Mouse (Mus musculus): ENCODE results near the gene Slc25a26.

Gene Slc25a26

DNA sequence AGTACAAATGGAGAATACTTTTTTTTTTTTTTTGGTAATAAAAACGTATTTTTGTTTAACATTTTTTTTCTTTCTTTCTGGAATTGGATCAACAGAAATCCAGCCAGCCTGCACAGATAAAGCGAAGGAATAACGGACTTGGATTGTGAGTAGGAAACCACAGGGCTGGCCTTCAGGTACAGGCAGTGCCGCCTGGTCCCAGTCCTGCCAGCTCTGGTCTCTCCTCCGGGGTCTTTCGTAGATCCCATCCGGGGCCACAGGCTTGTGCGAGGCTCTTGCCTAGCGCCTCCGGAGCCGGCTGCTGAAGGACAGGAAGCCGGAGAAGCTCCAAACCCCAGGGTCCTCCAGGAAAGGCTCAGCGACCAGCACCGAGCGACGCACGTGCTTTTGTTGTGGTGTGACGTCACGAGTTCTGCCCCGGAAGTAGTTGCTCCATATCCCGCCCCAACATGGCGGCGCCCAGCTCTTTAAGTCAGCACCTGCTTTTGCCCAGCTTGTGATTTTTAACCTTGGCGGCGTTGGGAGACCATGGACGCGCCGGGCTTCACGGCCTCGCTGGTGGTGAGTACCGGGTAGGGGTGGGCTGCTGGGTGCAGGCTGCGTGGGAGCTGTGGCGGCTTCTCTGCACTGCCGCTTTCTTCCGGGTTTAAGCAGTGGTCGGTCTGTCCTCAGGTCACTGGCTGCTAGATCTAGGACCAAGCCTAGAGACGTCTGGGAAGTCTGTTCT lies at the start of gene Slc25a26:
TSS of gene Slc25a26 (plus strand) at position 435 of the 727 bp plus-strand sequence.
- peak; percentile 76 to 89 for DNase-seq (ENCODE audit: low spot score in 2 of 2)

DNA sequence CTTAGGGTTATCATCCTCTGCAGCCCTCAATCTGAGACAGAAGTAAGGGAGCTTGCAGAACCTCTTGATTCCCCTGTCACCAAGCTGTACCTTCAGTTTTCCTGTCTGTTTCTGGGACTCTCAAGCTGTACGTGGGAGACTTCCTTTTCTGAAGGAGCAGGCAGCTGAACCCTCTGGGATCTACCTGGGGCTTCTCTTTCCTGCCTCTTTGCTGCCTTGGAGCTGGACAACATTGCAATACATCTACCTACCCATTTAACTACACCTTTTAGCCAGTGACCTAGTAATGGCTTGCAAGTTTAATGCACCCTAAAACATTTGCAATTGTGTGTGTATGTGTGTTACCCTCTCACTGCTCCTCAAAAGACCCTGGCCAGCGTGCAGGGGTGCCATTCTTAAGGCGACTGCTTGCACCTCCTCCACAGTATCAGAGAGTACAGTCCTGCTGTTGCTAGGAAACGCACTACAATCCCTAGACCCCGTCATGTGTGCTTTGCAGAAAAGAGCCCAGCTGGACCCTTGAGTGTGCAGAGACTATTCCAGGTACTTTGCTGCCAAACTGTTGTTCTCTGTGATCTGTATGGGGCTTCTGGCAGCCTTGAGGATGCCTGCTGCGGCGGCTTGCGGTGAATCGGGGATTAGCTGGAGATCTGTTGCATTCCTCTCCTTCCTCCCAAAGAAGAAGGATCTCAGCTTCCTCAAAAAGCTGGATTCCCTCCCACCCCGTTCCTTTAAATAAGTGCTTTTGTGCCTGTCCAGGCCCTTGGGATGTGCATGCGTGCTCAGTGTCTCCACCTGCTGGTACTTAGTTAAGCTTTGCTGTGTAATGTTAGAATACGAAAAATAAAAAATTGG lies 35.9 kb upstream of the Slc25a26 start:
- DNase-seq (ENCODE audit: low spot score in 2 of 2) = no peak

DNA sequence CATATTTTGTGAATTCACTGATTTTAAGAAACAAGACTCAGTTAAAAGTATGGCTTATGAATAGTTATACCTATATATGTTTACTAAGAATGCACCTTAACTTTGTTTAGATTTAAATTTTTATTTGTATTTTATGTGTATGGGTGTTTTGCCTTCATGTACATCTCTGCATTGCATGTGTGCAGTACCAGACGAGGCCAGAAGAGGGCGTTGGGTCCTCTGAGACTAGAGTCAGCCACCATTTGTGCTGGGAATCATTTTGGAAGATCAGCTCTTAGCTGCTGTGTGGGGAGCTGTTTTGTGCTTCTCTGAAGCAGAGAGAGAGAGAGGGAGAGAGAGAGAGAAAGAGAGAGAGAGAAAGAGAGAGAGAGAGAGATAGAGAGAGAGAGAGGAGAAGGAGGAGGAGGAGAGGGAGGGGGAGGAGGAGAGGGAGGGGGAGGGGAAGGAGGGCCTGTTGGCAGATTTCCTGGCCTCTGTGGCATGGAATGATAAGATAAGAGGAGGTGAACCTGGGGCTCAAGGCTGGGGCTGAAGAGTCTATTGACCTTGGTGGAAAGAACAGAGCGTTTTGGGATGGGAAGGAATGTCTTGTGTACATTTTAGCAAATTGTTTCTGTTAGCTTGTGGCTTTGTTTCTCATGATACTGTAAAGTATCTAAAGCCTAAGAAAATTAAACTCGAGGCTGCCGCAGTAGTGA lies 33.5 kb upstream of the Slc25a26 start:
- DNase-seq (ENCODE audit: low spot score in 2 of 2) = peak; percentile 15 to 67

DNA sequence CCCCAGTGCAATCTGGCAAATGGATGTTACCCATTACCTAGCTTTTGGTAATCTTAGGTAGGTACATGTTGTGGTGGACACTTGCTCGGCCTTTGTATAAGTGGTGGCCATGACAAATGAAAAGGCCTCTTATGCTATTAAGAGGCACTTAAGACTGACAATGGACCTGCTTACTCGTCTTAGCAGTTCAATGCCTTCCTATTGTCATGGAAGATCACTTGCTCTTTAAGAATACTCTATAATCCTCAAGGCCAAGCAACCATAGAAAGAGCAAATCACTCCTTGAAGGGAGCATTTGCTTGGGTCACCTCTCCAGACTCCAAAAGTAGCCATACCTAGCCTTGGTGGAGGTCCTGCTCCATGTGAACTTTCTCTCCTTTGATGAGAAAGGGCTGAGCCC lies 7.4 kb upstream of the Slc25a26 start:
- no peak for DNase-seq (ENCODE audit: low spot score in 2 of 2)

DNA sequence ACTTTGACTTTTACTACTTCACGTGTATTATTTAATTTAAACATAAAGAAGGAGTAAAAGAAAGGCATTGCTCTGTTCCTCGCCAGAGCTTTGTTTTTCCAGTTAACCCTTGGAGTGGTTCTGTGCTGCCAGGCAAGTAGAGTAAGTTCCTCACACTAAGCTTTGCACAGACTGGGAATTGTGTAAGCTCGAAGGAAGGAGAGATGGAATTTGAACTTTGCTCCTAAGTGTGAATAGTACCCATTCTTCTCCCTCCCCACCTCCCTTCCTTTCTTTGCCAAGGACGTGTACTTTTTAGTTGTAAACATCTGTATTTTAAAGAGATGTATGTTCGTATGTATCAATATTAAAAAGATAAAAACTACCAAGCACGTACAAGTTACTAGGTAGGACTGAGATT lies 3.8 kb downstream of the Slc25a26 start:
- DNase-seq (ENCODE audit: low spot score in 2 of 2) = no peak

DNA sequence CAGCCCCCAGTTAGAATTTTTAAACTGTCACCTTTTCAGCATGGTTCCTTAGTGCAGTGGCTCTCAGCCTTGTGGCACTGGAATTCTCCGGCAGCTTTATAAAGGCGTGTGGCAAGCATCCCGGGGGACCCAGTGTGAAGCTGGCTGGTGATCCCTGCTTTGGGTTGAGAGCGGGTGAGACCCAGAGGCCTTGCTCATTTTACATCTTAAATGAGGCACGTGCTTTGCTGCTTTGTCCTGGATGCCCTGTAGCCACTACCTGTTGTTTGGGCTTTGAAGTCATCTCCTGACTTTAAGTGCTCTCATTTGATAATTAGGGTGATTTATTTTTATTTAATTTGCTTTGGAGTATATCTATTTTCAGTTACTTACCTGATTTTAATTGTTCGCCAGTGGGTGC lies 7.8 kb downstream of the Slc25a26 start:
- no peak for DNase-seq (ENCODE audit: low spot score in 2 of 2)

DNA sequence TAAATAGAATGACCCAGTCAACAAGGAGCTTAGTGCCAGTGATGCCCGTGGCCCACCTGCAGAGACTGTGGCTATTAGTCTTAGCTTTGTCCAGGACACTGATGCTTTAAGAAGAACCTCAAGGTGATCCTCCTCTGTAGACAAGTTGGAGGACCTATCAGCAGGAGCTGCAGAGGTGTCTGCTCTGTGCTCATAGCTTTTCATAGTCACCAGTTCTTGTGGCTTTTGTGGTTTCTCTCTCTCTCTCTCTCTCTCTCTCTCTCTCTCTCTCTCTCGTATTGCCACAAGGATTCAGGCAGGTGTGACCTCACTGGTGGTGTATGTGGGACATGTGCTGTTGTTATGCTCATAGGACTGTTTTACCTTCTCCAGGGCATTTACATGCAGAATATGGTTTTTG lies 8.7 kb downstream of the Slc25a26 start:
- DNase-seq (ENCODE audit: low spot score in 2 of 2) = no peak

DNA sequence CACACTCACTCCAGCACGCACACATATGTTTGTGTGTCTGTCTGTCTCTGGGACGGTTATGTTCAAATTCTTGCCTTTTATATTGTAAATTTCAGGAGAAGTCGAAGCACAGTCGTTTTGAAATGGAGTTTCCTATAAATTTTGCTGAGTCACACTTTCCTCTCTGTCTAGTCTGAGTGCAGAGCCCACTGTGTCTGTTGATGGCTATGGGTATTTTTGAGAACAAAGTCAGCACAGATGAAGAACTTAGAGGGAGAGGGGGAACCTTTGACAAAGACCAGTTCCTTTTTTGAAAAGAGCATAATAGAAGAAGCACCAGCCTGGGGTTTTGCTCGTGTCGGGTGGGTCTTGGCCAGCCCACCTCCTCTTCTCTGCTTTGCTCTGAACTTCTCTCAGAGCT lies 9.1 kb downstream of the Slc25a26 start:
- DNase-seq (ENCODE audit: low spot score in 2 of 2) = no peak

DNA sequence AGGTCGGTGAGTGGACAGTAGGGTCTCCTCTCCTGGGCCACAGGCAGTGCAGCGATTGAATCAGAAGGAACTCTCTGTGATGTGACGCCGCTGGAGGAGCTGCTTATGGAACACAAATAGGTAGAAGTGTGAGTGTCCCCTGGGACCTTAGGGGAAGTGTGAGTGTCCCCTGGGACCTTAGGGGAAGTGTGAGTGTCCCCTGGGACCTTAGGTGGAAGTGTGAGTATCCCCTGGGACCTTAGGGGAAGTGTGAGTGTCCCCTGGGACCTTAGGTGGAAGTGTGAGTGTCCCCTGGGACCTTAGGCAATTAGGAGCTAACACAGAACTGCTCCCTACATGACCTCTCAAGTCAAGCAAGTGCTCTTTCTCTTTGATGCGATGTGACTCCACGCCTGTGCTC lies 18.0 kb downstream of the Slc25a26 start:
- peak; percentile 51 to 67 for DNase-seq (ENCODE audit: low spot score in 2 of 2)

DNA sequence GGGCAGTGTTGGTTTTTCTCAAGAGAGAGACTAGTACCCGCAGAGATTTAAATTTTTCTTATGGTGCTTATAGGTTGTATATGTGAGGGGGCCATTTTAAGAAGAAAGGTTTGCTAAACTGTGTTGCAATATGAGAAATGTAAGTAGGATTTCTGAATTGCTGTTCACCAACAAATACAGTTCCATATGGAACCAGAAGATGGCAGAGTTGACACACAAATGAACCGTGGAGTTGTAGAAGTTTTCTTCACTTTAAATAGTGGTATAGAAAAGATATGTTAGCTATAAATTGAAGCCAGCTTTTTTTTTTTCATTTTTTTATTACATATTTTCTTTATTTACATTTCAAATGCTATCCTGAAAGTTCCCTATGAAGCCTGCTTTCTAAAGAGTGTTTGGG lies 24.2 kb downstream of the Slc25a26 start:
- no peak for DNase-seq (ENCODE audit: low spot score in 2 of 2)

DNA sequence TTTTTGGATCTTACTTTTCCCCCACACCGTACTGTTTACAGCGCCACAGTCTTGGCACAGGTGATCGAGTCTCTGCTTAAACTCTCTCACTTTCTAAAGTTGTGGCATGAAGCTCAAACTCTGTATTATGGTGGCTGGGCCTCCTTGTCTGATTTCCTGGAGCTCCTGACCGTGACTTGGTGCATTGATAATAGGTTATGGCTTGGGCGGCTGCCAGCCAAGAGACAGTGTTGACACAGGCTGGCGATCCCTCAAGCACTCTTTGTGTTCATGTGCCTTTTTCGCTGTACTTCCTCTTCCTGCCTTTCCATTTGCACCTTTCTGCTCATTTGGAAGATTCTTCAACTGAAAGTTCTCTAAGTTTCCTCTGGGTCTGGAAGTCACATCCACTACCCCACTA lies 30.6 kb downstream of the Slc25a26 start:
- DNase-seq (ENCODE audit: low spot score in 2 of 2) = no peak

DNA sequence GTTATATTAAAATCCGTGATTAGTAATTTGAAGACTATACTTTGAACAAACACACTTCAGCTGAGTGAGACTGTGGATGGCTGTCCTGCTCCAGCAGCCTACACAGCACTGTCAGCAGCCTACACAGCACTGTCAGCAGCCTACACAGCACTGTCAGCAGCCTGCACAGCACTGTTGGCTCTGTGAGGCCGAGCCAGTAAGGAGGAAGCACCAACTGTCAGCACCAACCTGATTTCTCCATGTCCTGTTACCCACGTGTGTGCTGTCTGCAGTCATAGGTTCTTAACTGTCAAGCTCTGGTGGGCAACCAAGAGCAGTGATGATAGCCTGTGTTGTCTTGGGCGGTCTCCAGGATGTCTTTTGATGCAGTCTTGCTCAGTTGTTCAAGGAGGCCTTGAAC lies 32.0 kb downstream of the Slc25a26 start:
- no peak for DNase-seq (ENCODE audit: low spot score in 2 of 2)

DNA sequence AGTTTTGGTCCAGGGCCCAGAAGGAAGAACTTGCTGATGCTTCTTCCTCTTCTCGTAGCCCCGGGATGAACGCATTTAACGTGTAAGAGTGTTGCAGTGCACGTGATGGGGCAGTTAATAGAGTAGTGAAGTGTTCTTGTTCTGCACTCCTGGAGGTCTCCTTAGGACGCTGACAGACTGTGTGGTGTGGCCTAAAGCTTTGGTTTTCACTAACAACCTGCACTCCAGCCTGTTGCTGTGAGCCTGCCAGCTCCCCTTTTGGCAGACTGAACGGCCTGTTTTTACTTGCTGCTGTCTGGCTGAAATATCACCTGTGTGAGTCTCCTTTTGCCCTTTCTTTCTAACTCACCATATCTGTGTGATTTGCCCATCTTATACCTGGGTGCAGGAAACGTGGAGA lies 36.3 kb downstream of the Slc25a26 start:
- DNase-seq (ENCODE audit: low spot score in 2 of 2) = no peak

DNA sequence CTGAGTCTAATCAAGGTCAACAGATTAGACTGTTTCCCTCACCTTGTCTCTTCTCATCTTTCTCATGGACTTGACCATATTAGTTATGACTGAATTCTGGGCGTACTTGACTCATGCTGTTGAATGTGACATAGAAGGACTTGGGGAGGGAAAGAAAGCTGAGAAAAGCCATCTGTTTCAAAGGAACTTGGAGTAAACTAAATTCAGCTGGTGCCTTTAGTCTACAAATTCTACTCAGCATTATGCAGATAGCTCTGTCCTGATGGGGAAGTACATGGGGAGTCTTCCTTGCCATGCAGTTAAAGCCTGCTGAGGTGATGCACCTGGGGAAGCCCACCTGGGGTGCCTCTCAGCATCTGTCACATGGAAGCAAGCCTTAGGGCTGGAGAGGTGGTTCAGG lies 37.5 kb downstream of the Slc25a26 start:
- no peak for DNase-seq (ENCODE audit: low spot score in 2 of 2)

DNA sequence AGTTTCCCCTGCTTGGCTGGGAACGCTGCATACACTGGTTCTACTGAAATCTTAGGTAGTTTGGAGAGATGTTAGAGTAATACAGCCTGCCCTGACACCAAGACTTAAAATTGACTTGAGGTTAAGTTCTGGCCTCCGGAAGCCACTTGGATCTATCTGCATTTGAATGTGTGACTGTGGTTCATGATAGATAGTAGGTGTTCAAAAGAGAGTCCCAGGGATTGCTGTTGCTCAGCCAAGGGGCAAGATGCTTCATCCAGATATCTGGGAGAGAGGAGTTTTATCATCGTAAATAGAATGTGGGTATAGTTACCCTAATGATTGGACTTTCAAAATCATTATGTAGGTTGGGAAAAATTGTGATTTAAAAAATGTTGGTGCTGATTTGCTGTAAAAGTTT lies 40.0 kb downstream of the Slc25a26 start:
- DNase-seq (ENCODE audit: low spot score in 2 of 2) = no peak

DNA sequence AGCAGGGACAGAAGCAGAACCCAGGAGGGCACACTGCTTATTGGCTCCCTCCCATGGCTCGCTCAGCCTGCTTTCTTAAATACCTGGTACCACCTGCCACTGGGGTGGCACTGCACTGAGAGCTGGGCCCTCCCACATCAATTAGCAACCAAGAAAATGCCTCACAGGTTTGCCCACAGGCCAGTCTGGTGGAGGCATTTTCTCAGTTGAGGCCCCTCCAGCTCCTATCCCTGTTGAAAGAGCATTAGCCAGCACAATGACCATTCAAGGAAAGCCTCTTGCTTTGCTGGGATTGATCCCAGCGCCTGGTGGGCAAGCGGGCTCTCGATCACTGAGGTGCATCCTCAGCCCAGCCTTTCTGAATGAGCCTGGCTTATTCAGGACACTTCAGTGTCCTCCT lies 40.5 kb downstream of the Slc25a26 start:
- DNase-seq (ENCODE audit: low spot score in 2 of 2) = no peak

DNA sequence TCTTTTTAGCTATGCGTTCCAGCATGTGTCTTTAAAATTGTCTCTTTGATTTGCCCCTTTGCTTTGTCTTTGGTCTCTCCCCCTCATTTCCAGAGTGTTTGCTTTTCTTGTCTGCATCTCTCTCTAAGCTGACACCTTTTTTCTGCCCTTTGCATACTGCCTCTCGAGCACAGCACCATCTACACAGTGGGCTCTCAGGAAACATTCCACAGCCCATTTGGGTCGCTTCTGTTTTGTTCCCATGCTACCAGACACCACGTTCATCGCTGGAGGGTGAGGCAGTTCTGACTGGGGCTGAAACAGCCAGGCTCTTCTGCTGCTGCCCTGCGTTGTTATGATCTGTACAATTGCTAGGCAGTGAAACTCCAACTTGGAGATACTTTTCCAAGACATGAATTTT lies 41.0 kb downstream of the Slc25a26 start:
- DNase-seq (ENCODE audit: low spot score in 2 of 2) = no peak

DNA sequence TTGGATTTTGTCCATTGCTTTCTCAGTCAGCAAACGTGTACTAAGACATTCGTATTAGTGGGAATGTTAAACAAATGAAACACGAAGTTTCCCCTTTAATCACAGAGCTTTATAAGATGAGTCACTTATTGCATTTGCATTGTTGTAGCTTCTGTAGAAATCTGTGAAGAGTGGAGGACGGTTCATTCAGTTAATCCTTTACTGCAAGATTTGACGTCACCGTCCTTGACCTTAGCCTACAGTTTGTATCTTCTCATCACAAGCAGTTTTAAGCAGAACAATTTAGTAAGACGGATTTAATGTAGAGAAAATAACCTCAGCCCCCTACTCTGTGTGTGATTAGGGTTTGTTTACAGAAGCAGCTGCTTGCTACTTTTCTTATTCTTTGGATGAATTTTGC lies 41.7 kb downstream of the Slc25a26 start:
- no peak for DNase-seq (ENCODE audit: low spot score in 2 of 2)

DNA sequence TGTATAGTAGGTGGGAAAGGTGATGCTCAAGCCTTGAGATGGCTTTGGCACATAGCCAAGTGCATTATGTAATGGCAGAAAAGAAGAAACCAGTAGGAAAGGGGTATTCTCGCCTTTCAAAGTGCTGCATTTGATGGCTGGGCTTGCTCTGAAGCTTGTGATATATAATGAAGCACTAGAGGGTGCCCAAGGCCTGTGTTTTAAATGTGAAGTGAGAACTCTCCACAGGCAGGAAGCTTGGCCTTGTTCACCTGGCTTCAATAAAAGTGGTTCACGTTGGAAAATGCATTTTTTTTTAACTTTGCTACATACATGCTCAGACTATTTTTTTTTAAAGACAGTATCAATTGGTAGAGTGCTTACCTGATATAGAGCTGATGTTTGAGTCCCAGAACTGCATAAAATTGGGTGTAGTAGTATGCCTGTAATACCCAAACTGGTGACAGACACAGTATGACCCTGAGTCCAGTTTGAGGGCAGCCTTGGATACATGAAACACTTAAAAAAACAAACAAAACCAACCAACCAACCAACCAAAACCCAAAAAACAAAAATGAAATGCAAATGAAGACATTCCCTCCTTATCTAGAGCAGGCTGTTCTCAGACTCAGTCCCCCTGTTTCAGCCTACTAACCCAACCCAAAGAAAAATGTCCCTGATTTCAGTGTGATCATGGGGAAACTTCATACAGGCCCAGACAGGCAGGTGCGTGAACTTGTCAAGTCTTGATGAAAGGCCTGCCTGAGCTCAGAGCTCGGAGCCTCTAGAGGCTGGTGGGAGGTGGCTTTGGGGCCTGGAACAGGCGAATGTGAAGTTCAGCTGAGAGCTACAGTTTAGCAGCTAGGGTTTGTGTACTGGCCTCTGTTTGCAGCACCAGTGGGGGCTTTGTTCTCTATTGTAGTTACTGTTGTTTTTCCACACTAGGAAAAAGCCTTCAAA lies 44.0 kb downstream of the Slc25a26 start:
- DNase-seq (ENCODE audit: low spot score in 2 of 2) = no peak

DNA sequence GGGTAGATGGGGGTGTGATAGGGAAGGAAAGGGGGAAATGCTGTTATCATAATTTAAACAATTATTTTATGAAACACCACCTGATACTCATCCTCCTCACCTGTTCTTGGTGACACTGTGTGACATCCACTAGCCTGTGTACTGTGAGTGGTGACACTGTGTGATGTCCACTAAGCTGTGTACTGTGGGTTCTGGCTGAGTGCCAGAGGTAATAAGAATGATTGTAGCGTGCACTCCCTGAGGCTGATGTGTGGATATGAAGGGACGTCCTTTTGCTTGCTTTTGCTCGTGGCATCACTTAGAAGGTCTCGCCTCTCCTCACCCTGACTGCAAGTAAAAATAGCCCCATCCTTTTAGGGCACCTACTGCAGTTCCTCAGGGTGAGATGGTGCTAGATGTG lies 47.1 kb downstream of the Slc25a26 start:
- DNase-seq (ENCODE audit: low spot score in 2 of 2) = no peak

DNA sequence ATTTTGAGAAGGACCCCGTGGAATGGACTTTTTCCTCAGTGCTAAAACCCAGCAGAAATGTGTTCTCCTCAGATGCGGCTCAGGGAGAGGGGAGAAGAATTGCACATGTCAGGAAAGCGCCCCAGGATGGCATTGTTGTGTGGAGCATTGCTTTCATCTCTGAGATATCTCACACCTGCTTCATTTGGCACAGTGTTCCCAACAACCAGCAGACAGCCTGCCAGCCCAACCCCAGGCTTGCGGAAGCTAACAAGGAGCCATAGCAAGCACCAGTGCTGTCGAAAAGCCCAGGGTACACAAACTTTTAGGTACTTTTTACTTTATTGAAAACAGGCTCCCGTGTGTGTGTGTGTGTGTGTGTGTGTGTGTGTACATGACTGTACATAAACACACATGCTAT lies 50.2 kb downstream of the Slc25a26 start:
- no peak for DNase-seq (ENCODE audit: low spot score in 2 of 2)

DNA sequence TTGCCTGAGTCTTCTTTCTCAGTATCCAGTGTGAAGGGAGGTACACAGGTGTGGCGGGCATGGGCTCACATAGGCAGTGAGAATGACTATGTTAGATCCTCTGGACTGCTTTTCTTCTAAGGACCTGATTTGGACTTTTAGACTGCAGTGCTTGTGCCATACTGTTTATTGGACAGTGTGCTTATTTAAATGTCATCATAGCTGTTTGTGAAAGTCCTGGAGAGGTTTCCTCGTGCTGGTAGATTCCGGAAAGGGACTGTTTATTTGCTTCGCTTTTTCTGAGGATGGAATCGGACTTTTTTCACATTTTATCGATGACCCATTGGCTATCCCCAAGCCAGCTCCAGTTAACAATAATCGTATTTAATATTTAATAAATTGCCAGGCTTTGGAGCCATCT lies 50.7 kb downstream of the Slc25a26 start:
- DNase-seq (ENCODE audit: low spot score in 2 of 2) = no peak

Data from spleen, postnatal 4 days (tissue).